Mouse (Mus musculus): ENCODE measurements around the gene Jtb. TPM values are rescaled to one million over a fixed set of nuclear protein-coding genes. Genes with fewer than 3 reads are reported as not detected.

The Jtb gene
- polyA plus RNA-seq, 1 experiment from 2014 or later = 91.0 TPM

GRCm38 (mm10) chr3:90265932-90266741 lies 34.7 kb downstream of the Jtb start:
- peaks cover 14% of the 10 kb centered on the region for H3K36me3 ChIP-seq (ENCODE audit: control insufficient read depth, insufficient read depth, low read length)
- WGBS = 19% methylated on average over 16 of the region's 16 CpGs
- H3K27ac ChIP-seq (ENCODE audit: low read length) = peak overlapping the region; percentile 98
- H3K4me1 ChIP-seq (replicated peaks; ENCODE audit: control insufficient read depth, insufficient read depth, low read length) = peaks cover 9% of the 10 kb centered on the region
- peak overlapping the region; percentile 87 for H3K9ac ChIP-seq (ENCODE audit: low read length)
- no peak for ATAC-seq (ENCODE audit: low read depth)
- H3K27me3 ChIP-seq (ENCODE audit: control insufficient read depth, insufficient read depth, low read depth, low read length) = no peaks in the 10 kb centered on the region
- H3K4me2 ChIP-seq (ENCODE audit: low read depth, low read length) = peak overlapping the region; percentile 62
- H3K9me3 ChIP-seq (ENCODE audit: control insufficient read depth, low read length) = no peaks in the 10 kb centered on the region
- peak overlapping the region; percentile 81 for H3K4me3 ChIP-seq (ENCODE audit: low read length)

- Histone ChIP-seq H3K27ac (ENCODE audit: low read length) (no peak overlapping the region), H3K4me2 (ENCODE audit: low read depth, low read length) (peak overlapping the region; percentile 62; the same call in 1 of the 2 replicates), H3K4me3 (ENCODE audit: low read length) (peak overlapping the region; percentile 81; the same call in 1 of the 2 replicates), H3K36me3 (ENCODE audit: control insufficient read depth, insufficient read depth, low read length) (peaks cover 7% of the 10 kb centered on the region), H3K27me3 (ENCODE audit: control insufficient read depth, insufficient read depth, low read depth, low read length) (no peaks in the 10 kb centered on the region), H3K9me3 (ENCODE audit: control insufficient read depth, low read length) (no peaks in the 10 kb centered on the region), H3K9ac (ENCODE audit: low read length) (no peak overlapping the region), H3K4me1 (replicated peaks; ENCODE audit: control insufficient read depth, insufficient read depth, low read length) (peaks cover 9% of the 10 kb centered on the region)
- no peak for ATAC-seq (ENCODE audit: low read depth)
- 87% methylated on average over 20 of the region's 20 CpGs for WGBS
These were observed 35.7 kb downstream of the Jtb start for GRCm38 (mm10) chr3:90266901-90267775.

- Histone ChIP-seq H3K9ac (ENCODE audit: low read length) (no peak overlapping the region), H3K4me3 (ENCODE audit: low read length) (no peak overlapping the region), H3K4me1 (replicated peaks; ENCODE audit: control insufficient read depth, insufficient read depth, low read length) (peaks cover 9% of the 10 kb centered on the region), H3K9me3 (ENCODE audit: control insufficient read depth, low read length) (no peaks in the 10 kb centered on the region), H3K27me3 (ENCODE audit: control insufficient read depth, insufficient read depth, low read depth, low read length) (no peaks in the 10 kb centered on the region), H3K4me2 (ENCODE audit: low read depth, low read length) (no peak overlapping the region), H3K27ac (ENCODE audit: low read length) (no peak overlapping the region), H3K36me3 (ENCODE audit: control insufficient read depth, insufficient read depth, low read length) (peaks cover 10% of the 10 kb centered on the region)
- no peak for ATAC-seq (ENCODE audit: low read depth)
- WGBS = 94% methylated on average over 11 of the region's 11 CpGs
These were observed 36.8 kb downstream of the Jtb start for GRCm38 (mm10) chr3:90268190-90268589.

GRCm38 (mm10) chr3:90268971-90269370 lies 37.6 kb downstream of the Jtb start:
- WGBS = 90% methylated on average over 16 of the region's 16 CpGs
- Histone ChIP-seq H3K36me3 (ENCODE audit: control insufficient read depth, insufficient read depth, low read length) (peaks cover 9% of the 10 kb centered on the region), H3K4me2 (ENCODE audit: low read depth, low read length) (no peak overlapping the region), H3K27me3 (ENCODE audit: control insufficient read depth, insufficient read depth, low read depth, low read length) (no peaks in the 10 kb centered on the region), H3K4me3 (ENCODE audit: low read length) (no peak overlapping the region), H3K4me1 (replicated peaks; ENCODE audit: control insufficient read depth, insufficient read depth, low read length) (peaks cover 9% of the 10 kb centered on the region), H3K27ac (ENCODE audit: low read length) (no peak overlapping the region), H3K9me3 (ENCODE audit: control insufficient read depth, low read length) (no peaks in the 10 kb centered on the region), H3K9ac (ENCODE audit: low read length) (no peak overlapping the region)
- no peak for ATAC-seq (ENCODE audit: low read depth)

GRCm38 (mm10) chr3:90270784-90271183 lies 39.4 kb downstream of the Jtb start:
- H3K4me1 ChIP-seq (replicated peaks; ENCODE audit: control insufficient read depth, insufficient read depth, low read length) = peaks cover 7% of the 10 kb centered on the region
- no peaks in the 10 kb centered on the region for H3K27me3 ChIP-seq (ENCODE audit: control insufficient read depth, insufficient read depth, low read depth, low read length)
- no peak overlapping the region for H3K4me2 ChIP-seq (ENCODE audit: low read depth, low read length)
- peaks cover 11% of the 10 kb centered on the region for H3K36me3 ChIP-seq (ENCODE audit: control insufficient read depth, insufficient read depth, low read length)
- H3K9ac ChIP-seq (ENCODE audit: low read length) = no peak overlapping the region
- ATAC-seq (ENCODE audit: low read depth) = no peak
- H3K9me3 ChIP-seq (ENCODE audit: control insufficient read depth, low read length) = no peaks in the 10 kb centered on the region
- H3K27ac ChIP-seq (ENCODE audit: low read length) = no peak overlapping the region
- H3K4me3 ChIP-seq (ENCODE audit: low read length) = no peak overlapping the region
- 93% methylated on average over 8 of the region's 8 CpGs for WGBS

GRCm38 (mm10) chr3:90272170-90272569 lies 40.8 kb downstream of the Jtb start:
- H3K36me3 ChIP-seq (ENCODE audit: control insufficient read depth, insufficient read depth, low read length) = peaks cover 14% of the 10 kb centered on the region
- H3K4me2 ChIP-seq (ENCODE audit: low read depth, low read length) = no peak overlapping the region
- H3K9ac ChIP-seq (ENCODE audit: low read length) = no peak overlapping the region
- 63% methylated on average over 9 of the region's 9 CpGs for WGBS
- no peak overlapping the region for H3K4me3 ChIP-seq (ENCODE audit: low read length)
- H3K27me3 ChIP-seq (ENCODE audit: control insufficient read depth, insufficient read depth, low read depth, low read length) = no peaks in the 10 kb centered on the region
- no peaks in the 10 kb centered on the region for H3K9me3 ChIP-seq (ENCODE audit: control insufficient read depth, low read length)
- H3K27ac ChIP-seq (ENCODE audit: low read length) = no peak overlapping the region
- no peaks in the 10 kb centered on the region for H3K4me1 ChIP-seq (replicated peaks; ENCODE audit: control insufficient read depth, insufficient read depth, low read length)
- no peak for ATAC-seq (ENCODE audit: low read depth)

GRCm38 (mm10) chr3:90273855-90274254 lies 42.5 kb downstream of the Jtb start:
- no peaks in the 10 kb centered on the region for H3K9me3 ChIP-seq (ENCODE audit: control insufficient read depth, low read length)
- no peaks in the 10 kb centered on the region for H3K27me3 ChIP-seq (ENCODE audit: control insufficient read depth, insufficient read depth, low read depth, low read length)
- H3K4me1 ChIP-seq (replicated peaks; ENCODE audit: control insufficient read depth, insufficient read depth, low read length) = no peaks in the 10 kb centered on the region
- no peak overlapping the region for H3K9ac ChIP-seq (ENCODE audit: low read length)
- H3K27ac ChIP-seq (ENCODE audit: low read length) = no peak overlapping the region
- H3K4me3 ChIP-seq (ENCODE audit: low read length) = no peak overlapping the region
- 94% methylated on average over 22 of the region's 22 CpGs for WGBS
- peaks cover 20% of the 10 kb centered on the region for H3K36me3 ChIP-seq (ENCODE audit: control insufficient read depth, insufficient read depth, low read length)
- H3K4me2 ChIP-seq (ENCODE audit: low read depth, low read length) = no peak overlapping the region
- no peak for ATAC-seq (ENCODE audit: low read depth)

GRCm38 (mm10) chr3:90275286-90275685 lies 43.9 kb downstream of the Jtb start:
- Histone ChIP-seq H3K9ac (ENCODE audit: low read length) (no peak overlapping the region), H3K36me3 (ENCODE audit: control insufficient read depth, insufficient read depth, low read length) (peaks cover 27% of the 10 kb centered on the region), H3K27me3 (ENCODE audit: control insufficient read depth, insufficient read depth, low read depth, low read length) (no peaks in the 10 kb centered on the region), H3K4me3 (ENCODE audit: low read length) (no peak overlapping the region), H3K27ac (ENCODE audit: low read length) (no peak overlapping the region), H3K4me1 (replicated peaks; ENCODE audit: control insufficient read depth, insufficient read depth, low read length) (no peaks in the 10 kb centered on the region), H3K9me3 (ENCODE audit: control insufficient read depth, low read length) (no peaks in the 10 kb centered on the region), H3K4me2 (ENCODE audit: low read depth, low read length) (no peak overlapping the region)
- ATAC-seq (ENCODE audit: low read depth) = no peak
- 88% methylated on average over 11 of the region's 11 CpGs for WGBS

- WGBS = 50% methylated on average over 16 of the region's 16 CpGs
- no peak for ATAC-seq (ENCODE audit: low read depth)
These were observed 45.5 kb downstream of the Jtb start for GRCm38 (mm10) chr3:90276858-90277257.

More at GRCm38 (mm10) chr3:90276858-90277257, 45.5 kb downstream of the Jtb start:
- no peak overlapping the region for H3K4me3 ChIP-seq (ENCODE audit: low read length)
- no peaks in the 10 kb centered on the region for H3K4me1 ChIP-seq (replicated peaks; ENCODE audit: control insufficient read depth, insufficient read depth, low read length)
- H3K36me3 ChIP-seq (ENCODE audit: control insufficient read depth, insufficient read depth, low read length) = peaks cover 28% of the 10 kb centered on the region
- H3K9ac ChIP-seq (ENCODE audit: low read length) = no peak overlapping the region
- H3K27ac ChIP-seq (ENCODE audit: low read length) = no peak overlapping the region
- no peaks in the 10 kb centered on the region for H3K9me3 ChIP-seq (ENCODE audit: control insufficient read depth, low read length)
- no peak overlapping the region for H3K4me2 ChIP-seq (ENCODE audit: low read depth, low read length)
- no peaks in the 10 kb centered on the region for H3K27me3 ChIP-seq (ENCODE audit: control insufficient read depth, insufficient read depth, low read depth, low read length)

Measured in lung, embryonic 16.5 days (tissue).